Mouse (Mus musculus) neutrophil, adult 5-6 weeks (primary cell): ENCODE measurements around the gene Card19. TPM values are rescaled to one million over a fixed set of nuclear protein-coding genes. Genes with fewer than 3 reads are reported as not detected.

Source experiments
- ATAC-seq: fragments of 151-379, 151-347 bp; 2 replicates; pipeline ENCODE4 v1.8.0; 2017; ENCODE audit warnings: mild to moderate bottlenecking, moderate TSS enrichment; ENCODE audit not compliant: insufficient number of reproducible peaks, poor library complexity, low FRiP score, severe bottlenecking; ENCODE audit errors: extremely low read depth
- total RNA-seq: library from RNA; stranded (forward); fragments of 200-1000 nt; gene quantifications from 2 replicates; pipeline ENCODE4 v1.2.3, GENCODE M21; 2017

The Card19 gene
- total RNA-seq, 1 experiment from 2014 or later, result 105 TPM

GRCm38 (mm10) chr13:49199891-49200290, 15.9 kb downstream of the Card19 start:
- no peak for ATAC-seq

DNA sequence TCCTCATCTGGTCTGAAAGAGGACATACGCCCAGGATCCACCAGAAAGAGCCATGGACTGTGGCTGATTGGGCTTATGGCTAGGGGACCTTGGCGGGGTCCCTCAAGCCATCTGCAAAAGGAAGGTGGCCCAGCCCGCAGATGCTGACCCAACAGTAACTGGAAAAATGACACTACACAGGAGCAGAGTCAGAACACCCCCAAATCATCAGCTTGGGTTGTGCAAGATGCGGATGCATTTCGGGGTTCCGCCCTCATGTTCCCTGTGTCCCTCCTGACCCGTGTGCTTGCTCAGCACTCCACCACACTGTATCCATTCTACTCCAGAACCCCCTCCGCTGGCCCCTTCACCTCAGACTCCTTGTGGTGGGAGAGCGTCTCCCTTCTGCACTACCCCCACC, 17.1 kb downstream of the Card19 start:
- ATAC-seq, result no peak

DNA sequence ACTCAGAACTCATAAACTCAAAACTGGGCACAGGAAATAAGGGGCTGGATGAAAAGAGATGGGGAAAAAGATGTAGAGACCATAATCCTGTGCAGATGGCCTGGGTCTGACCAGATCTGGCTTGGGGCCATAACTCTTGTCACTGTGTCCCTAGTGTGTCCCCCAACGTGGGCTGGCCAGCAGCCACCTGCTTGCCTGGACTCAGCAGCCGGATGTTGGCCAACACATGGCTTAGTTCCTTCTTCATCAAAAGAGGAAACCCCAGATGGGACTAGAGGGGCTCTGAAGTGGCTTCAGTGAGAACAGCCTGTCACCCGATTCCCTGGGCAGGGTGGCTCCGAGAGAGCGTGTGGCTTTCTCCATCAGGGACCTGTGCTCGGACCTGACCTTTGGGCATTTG, 19.1 kb downstream of the Card19 start:
- peak; percentile 43 for ATAC-seq

DNA sequence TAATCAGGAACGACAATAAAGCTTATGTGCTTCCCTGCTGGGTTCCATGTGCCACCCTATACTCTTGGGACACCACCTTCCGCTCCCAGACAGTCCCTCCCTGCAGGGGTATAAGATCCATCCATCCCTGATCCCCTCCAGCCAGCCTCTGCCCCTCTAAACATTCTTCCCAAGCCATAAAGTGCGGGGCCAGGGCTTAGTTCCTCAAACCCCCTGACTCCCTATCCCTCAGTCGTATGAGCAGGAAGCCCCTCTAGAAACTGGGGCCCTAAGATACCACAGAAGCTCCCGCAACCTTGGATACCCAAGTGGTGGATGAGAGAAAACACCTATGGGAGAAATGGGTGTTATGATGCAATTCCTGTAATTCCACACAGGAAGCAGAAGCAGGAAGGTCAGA, 19.6 kb downstream of the Card19 start:
- no peak for ATAC-seq

DNA sequence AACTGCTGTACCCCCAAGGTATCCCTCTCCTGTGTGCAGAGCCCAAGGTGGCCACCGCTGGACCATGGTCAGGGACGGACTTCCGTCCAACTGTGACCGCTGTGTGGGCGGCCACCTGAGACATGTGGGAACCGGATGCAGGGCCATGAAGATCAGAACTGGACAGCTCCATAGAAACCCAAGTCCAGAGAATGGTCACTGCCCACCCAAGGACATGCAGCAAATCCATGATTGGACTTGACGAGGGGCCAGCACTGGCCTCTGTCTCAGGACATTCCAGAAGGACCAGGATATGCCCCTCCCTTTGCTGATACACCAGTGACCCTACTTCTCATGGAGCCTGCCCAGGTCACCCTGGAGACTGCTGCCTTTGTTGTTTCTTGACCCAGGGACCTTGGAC, 20.2 kb downstream of the Card19 start:
- no peak for ATAC-seq

GRCm38 (mm10) chr13:49194811-49195210, 21.0 kb downstream of the Card19 start:
- no peak for ATAC-seq

DNA sequence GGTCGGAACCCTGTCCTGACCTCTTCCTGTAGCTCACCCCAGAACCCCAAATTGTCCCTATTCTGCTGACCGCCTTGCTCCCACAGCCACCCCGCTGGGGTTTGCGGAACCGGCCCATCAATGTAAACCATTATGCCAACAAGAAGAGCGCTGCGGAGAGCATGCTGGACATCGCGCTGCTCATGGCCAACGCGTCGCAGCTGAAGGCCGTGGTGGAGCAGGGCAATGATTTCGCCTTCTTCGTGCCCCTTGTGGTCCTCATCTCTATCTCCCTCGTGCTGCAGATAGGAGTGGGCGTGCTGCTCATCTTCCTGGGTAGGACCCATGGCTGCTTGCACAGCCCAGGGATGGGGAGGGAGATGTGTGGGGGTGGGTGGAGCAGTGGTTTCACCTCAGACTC, 22.2 kb downstream of the Card19 start:
- ATAC-seq, result no peak

DNA sequence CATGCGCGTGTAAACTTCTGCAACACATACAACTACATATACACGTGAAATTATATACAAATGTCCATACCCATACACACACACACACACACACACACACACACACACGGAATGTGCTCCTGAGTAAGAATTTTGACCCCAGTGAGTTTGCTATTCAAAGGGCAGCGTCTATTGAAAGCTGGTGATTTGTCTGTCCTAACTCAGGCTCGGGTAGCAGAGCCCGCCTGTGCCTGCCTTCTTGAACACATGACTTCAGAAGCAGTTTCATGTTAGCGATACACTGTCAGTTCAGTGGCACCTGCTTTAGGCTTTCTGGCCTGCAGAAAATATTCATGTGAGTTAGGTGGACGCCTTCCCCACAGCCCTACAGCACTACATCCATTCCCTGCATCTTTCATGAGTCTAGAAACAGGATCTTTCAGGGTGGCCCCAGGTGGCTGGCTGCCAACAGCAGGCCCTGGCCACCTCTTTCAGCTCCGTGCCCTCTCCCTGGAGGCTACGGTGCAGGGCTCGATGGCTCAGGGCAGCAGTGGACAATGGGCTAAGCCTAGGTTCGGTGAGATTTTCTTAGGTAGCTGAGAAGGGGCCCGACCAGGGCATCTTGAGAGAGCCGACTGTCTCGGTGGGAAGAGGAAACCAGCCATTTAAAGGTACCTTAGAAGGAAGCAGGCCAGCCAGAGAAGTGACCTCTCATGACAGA, 23.5 kb downstream of the Card19 start:
- ATAC-seq, result no peak

DNA sequence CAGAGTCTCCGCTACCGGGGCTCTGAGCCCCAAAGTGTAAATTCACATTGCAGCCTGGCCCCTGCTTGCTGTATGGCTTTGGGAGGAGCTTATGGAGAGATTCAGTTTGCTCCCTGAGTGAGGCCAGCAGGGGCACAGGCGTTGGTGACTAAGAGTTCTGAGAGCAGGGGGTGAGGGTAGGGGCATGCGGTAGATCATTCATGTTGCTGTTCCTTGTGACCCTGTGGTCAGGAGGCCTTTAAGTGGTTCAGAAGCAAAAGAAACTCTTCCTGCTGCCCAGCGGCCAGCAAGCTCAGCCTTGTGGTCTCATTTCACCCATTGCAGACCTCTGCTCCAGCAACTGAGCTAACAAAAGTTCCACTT, 24.2 kb downstream of the Card19 start:
- ATAC-seq, result no peak

DNA sequence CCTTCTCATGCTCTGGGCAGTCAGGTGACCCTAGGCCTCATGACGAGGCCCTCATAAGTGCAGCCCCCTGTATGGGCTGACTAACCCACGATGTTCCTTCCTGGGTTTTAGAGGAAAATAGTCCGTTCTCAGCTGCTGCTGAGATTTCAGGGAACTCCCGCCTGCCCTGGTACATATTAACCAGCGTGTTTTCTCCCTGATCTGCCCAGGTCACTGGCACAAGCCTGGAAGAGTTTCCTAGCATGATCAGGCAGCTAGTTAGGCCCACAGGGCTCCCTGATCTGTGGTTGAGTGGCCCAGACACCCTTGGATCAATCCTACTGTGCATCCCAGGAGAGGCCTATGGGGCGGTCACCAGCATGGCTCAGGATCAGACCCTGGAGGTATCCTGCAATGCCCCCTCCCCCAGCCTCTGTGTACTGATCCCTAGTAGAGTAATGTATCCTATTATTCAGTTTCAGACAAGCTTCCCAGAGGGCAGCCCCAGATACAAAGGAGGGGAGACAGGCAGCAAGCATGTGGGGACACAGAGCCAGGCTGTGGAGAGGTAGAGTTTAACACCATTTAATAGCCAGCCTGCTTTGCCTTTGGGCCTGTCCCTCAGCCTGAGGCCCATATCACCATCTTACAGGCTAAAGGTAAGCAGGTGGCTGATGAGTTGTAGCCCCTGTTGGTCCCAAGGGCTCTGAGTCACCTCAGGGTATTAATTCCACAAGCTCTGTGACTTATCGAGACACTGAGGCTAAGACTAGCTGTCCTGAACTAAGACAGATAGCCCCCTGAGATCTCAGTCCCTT, 24.8 kb downstream of the Card19 start:
- ATAC-seq, result no peak

GRCm38 (mm10) chr13:49189970-49190870, 25.6 kb downstream of the Card19 start:
- ATAC-seq, result no peak

- ATAC-seq, result no peak
Measured at GRCm38 (mm10) chr13:49188966-49189360, 26.9 kb downstream of the Card19 start.

GRCm38 (mm10) chr13:49188219-49188965, 27.4 kb downstream of the Card19 start:
- ATAC-seq, result no peak; the same call in 1 of the 2 replicates

GRCm38 (mm10) chr13:49187288-49188218, 28.3 kb downstream of the Card19 start, which contains the start of gene Ninj1:
Gene Ninj1 (plus strand): TSS chr13:49187485.
- peak; percentile 84 for ATAC-seq

DNA sequence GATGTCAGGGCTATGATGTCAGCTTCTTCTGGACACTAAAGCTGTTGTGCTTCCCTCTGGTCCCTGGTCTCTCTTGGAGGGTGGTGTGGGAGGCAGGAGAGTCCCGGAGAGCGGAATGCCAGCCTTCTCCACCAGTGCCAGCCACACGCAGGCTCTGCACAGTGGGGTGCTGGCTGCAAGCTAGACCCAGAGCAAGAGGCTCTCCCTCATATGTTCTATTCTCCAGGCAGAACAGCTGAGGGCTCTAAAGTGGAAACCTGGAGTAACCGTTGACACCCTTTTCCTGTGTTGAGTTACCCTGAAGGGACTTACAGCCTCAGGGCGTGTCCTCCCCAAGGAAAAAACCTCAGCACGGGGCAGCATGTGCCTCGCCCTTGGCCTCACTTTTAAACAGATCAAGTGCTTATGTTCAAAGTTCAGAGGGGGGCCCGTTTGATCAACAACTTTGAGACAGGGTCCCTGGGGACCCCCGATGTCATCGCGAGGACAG, 29.0 kb downstream of the Card19 start:
- no peak for ATAC-seq

- ATAC-seq, result no peak
Measured at GRCm38 (mm10) chr13:49183646-49184045, 32.2 kb downstream of the Card19 start.

DNA sequence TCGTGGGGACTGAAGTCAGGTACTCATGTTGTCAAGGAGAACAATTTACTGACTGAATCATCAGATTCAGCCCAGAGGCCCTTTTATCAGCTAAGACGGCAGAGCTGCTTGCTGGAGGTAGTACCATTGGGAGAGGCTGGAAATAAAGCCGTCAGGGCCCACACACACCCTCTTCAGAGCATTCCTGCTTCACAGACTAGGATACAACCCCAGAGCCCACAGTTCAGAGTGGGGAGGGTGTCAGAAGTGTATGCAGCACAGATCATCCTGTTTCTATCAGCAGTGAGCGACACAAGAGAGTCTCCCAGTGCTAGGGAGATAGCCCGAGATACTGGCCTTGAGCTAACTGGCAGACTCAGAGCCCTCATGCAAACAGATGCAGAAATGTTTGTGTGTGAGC, 32.7 kb downstream of the Card19 start:
- ATAC-seq, result no peak
